Mouse (Mus musculus): ENCODE data around the gene Iffo1.

GRCm38 (mm10) chr6:125146148-125146547 is 1.1 kb downstream of the Iffo1 start:
- TF ChIP-seq CTCF (IDR thresholded peaks at IDR 0.05; ENCODE audit: borderline replicate concordance, control insufficient read depth, extremely low read depth, insufficient read depth, low read length, poor library complexity) = no peak
- TF ChIP-seq POLR2A (IDR thresholded peaks at IDR 0.05; ENCODE audit: control insufficient read depth, extremely low read depth, insufficient read depth, low read length, poor library complexity) = no peak

Data from thymus, adult 2 months (tissue).